Mouse (Mus musculus) small intestine, adult 2 months (tissue): ENCODE data around the gene Ubp1. TPM values are rescaled to one million over a fixed set of nuclear protein-coding genes. Genes with fewer than 3 reads are reported as not detected.
A peak's percentile ranks its signal among the peaks of the same experiment; 100 is the strongest.

Source experiments
- H3K27ac ChIP-seq: fragments of 200-500 bp; 2 replicates; pipeline ENCODE4 v1.5.1; 2012; ENCODE audit warnings: low read depth, low read length, control low read depth, inconsistent platforms; ENCODE audit not compliant: insufficient read depth
- H3K27me3 ChIP-seq: fragments of 200-500 bp; 2 replicates; pipeline ENCODE4 v1.6.1; 2012; ENCODE audit warnings: mild to moderate bottlenecking, moderate library complexity, low read length, inconsistent platforms; ENCODE audit not compliant: control insufficient read depth, insufficient read depth
- H3K36me3 ChIP-seq: fragments of 200-500 bp; 2 replicates; pipeline ENCODE4 v1.6.1; 2012; ENCODE audit warnings: mild to moderate bottlenecking, low read length, control low read depth, inconsistent platforms; ENCODE audit not compliant: control insufficient read depth, insufficient read depth
- H3K4me1 ChIP-seq: fragments of 200-500 bp; 2 replicates; pipeline ENCODE4 v1.6.1; 2012; ENCODE audit warnings: low read length, inconsistent platforms, mixed read lengths; ENCODE audit not compliant: control insufficient read depth, insufficient read depth, insufficient read length
- H3K4me3 ChIP-seq: fragments of 200-500 bp; 2 replicates; pipeline ENCODE4 v1.5.1; 2012; ENCODE audit warnings: low read depth, mild to moderate bottlenecking, control low read depth, inconsistent platforms, low read length, moderate library complexity
- CTCF ChIP-seq: fragments of 200-500 bp; IDR thresholded peaks from 2 replicates; pipeline ENCODE4 v1.5.1; 2012; ENCODE audit warnings: low read depth, mild to moderate bottlenecking, control low read depth, inconsistent platforms, low read length, moderate library complexity, mixed read lengths; ENCODE audit not compliant: insufficient replicate concordance, insufficient read length; ENCODE audit errors: extremely low read depth
- POLR2A ChIP-seq: fragments of 200-500 bp; IDR thresholded peaks from 2 replicates; pipeline ENCODE4 v1.6.1; 2012; ENCODE audit warnings: low read depth, mild to moderate bottlenecking, control low read depth, inconsistent platforms, low read length, moderate library complexity
- WGBS: fragments of 180-500 bp; shearing (Covaris S2); methylation state at CpG from one replicate; pipeline ENCODE4 v1.1.7; 2018; 5-methylcytosine and 5-hydroxymethylcytosine counted together
- polyA plus RNA-seq: library from polyadenylated mRNA; depleted of rRNA; stranded (reverse); fragments of >200 nt; gene quantifications from 2 replicates; pipeline ENCODE4 v1.2.3, GENCODE M21; 2012

Ubp1 gene
- polyA plus RNA-seq, 1 experiment = 28.3 TPM

DNA sequence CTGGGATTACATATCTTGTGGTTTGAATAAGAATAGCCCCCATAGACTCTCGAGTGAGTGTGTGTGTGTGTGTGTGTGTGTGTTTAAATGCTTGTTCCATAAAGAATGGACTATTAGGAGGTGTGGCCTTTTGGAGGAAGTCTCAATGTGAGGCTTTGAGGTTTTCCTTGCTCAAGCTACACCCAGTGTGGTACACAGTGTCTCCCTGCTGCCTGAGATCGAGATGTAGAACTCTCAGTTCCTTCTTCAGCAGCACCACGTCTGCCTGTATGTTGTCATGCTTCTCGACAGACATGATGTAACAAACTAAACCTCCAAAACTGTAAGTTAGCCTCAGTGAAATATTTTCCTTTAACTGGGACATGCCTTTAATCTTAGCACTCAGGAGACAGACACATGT, 2.1 kb upstream of the Ubp1 start:
- Histone ChIP-seq H3K27me3 (no peaks in the 10 kb centered on the region), H3K4me3 (no peak overlapping the region), H3K27ac (0 out of 2 replicates have a peak overlapping the region, but pooled peaks have one; percentile 20), H3K36me3 (peaks cover 3% of the 10 kb centered on the region; the same call in 1 of the 2 replicates), H3K4me1 (peaks cover 6% of the 10 kb centered on the region; the same call in 1 of the 2 replicates)
- 64% methylated on average over 4 of the region's 4 CpGs for WGBS
- no peak for TF ChIP-seq POLR2A
- TF ChIP-seq CTCF = no peak

DNA sequence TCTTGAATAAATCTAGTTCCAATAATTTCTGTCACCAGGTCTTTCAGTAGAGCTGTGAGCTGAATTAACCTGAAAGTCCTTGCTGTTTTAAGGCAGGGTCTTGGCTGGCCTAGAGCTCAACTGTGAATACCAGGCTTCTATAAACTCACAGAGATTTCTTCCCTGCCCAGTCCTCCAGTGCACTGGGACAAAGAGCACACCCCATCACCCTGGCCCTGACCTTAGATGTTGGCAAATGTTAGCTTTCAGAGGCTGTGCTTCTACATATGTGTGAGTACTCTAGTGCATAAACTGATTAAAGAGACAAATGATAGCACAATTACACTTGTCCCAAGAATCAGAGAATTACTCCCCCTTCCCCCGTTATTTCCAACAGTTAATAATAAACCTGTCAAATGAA, 1.1 kb upstream of the Ubp1 start:
- TF ChIP-seq POLR2A = no peak
- no peak for TF ChIP-seq CTCF
- Histone ChIP-seq H3K4me1 (peaks cover 6% of the 10 kb centered on the region; the same call in 1 of the 2 replicates), H3K36me3 (no peaks in the 10 kb centered on the region), H3K4me3 (no peak overlapping the region), H3K27ac (no peak overlapping the region), H3K27me3 (no peaks in the 10 kb centered on the region)
- 64% methylated on average over 1 of the region's 1 CpGs for WGBS

DNA sequence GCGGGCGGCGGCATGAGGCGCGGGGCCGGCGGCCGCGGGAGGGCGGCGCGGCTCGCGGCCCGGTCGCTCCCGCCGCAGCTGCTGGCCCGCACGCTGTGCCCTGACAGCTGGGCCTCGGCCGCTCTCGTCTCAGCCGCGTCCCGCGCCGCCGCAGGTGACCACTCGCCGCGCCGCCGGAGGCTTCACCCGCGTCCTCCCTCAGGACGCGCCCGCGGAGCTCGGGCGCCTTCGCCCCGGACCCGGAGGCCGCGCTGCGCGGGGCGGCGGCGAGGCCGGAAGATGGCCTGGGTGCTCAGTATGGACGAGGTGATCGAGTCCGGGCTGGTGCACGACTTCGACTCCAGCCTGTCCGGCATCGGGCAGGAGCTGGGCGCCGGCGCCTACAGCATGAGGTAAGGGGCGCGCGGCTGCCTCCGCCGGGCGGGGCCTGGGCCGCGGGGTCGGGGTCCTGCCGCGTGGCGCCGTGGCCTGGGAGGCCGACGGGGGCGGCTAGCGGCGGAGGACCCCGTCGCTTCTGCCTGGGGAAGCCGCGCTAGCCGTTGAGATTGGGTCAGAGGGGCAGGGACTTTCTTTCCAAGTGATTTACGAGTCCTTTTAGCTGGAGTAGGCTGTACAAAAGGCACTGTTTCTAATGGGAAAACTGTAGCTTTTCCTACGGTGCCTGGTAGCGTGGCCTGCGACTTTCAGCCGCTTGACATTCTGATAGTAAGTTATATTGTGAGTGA, 803 bp downstream of the Ubp1 start:
- no peak for TF ChIP-seq CTCF
- Histone ChIP-seq H3K36me3 (no peaks in the 10 kb centered on the region), H3K4me1 (peaks cover 6% of the 10 kb centered on the region; the same call in 1 of the 2 replicates), H3K27ac (peak overlapping the region; percentile 61), H3K27me3 (no peaks in the 10 kb centered on the region), H3K4me3 (peak overlapping the region; percentile 90)
- under 1% methylated on average over 88 of the region's 91 CpGs for WGBS

DNA sequence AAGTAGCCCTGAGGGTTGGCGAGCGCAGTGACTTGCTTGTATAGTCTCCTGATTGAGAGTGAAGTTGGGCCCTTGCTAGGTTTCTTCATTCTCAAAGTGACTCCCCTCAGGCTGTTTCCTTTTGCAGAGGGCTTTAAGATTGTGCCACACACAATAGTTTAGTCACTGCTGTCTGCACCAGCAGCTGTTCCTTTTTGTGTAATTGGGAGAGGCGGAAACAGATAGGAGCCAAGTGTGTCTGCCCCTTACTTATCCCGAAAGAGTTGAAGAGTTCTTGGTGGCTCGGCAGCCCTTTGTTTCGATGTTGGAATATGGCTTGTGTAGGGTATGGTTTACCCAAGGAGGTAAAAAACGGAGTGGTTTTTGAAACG, 1.4 kb downstream of the Ubp1 start:
- no peaks in the 10 kb centered on the region for H3K36me3 ChIP-seq
- WGBS = 2% methylated on average over 8 of the region's 8 CpGs
- H3K4me1 ChIP-seq = peaks cover 6% of the 10 kb centered on the region; the same call in 1 of the 2 replicates
- no peaks in the 10 kb centered on the region for H3K27me3 ChIP-seq
- H3K27ac ChIP-seq = peak overlapping the region; percentile 61
- TF ChIP-seq CTCF (no peak), POLR2A (no peak)
- peak overlapping the region; percentile 90 for H3K4me3 ChIP-seq

DNA sequence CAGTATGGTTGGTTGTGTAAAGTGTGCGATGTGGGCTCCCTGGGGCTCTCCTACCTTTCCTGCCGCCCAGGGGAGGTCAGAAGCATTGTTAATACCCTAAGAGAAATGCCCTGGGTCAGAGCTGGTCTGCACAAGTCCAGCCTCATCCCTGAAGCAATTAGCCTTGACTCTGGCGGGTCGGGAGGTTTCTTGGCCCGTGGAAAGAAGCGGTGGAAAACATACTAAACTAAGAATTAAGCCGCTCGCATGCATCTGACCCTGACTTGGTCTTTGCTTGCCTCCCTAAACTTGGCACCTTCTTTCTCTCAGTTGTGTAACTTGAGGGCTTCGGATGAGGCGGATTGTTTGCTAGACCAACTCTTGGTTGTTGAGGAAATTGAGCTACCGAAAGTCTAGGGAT, 1.8 kb downstream of the Ubp1 start:
- Histone ChIP-seq H3K36me3 (no peaks in the 10 kb centered on the region), H3K27ac (peak overlapping the region; percentile 61; the same call in 1 of the 2 replicates), H3K4me1 (peaks cover 6% of the 10 kb centered on the region; the same call in 1 of the 2 replicates), H3K27me3 (no peaks in the 10 kb centered on the region), H3K4me3 (peak overlapping the region; percentile 90)
- TF ChIP-seq POLR2A (no peak), CTCF (no peak)
- 5% methylated on average over 11 of the region's 11 CpGs for WGBS

DNA sequence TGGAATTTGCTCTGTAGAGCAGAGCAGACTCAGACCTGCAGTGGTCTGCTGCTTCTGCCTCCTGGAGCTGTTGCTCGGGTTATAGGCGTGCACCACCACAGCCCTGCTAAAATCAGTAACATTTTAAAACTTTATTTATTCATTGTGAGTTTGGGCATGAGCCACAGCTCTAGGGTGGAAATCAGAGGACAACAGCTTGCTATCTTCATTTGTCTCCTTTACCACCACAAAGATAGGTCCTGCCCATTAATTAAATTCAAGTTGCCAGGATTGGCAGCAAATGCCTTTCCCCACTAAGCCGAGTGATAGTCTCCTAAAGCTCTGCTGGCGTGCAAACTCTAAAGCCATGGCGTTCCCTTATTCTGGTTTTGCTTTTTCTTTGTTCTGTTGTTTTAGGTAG, 4.9 kb downstream of the Ubp1 start:
- no peak for TF ChIP-seq POLR2A
- TF ChIP-seq CTCF = no peak
- Histone ChIP-seq H3K27me3 (no peaks in the 10 kb centered on the region), H3K4me1 (peaks cover 9% of the 10 kb centered on the region; the same call in 1 of the 2 replicates), H3K27ac (no peak overlapping the region), H3K4me3 (no peak overlapping the region), H3K36me3 (no peaks in the 10 kb centered on the region)
- 81% methylated on average over 5 of the region's 5 CpGs for WGBS

DNA sequence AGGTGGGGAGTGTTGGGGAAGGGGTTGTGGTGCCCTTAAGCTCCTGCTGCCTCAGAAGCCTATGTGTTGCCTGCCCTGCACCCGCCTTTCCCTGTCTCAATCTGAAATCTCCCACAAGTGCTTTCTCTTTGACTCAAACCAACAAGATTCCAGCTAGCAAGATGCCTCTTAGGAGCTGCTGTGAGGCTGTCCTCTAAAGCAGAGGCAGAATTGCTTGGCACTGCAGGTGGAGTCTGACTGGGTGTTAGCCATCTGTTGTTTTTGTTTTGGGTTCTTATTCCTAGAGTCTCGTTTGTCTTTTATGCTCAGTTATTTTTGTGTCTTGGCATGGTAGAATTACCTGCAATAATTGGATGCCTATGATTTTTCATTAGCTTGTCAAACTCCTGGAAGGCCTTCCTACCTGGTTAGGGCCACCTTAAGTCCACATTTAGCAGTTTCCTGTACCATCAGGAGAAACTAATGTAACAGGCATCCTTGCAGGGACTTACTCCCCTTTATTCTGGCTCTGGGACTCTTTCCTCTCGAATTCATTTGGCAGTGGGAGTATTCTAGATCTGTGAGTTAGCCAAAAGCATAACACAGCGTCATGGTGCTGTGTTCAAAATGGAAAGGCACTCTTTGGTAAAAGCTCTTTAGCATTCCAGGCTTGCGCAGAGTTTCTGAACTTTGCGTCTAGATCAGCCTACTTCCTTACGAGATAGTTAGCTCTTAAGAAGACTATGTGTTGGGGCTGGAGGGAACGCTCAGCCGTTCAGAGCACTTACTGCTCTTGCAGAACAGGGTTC, 8.5 kb downstream of the Ubp1 start:
- H3K4me3 ChIP-seq = no peak overlapping the region
- no peak overlapping the region for H3K27ac ChIP-seq
- no peak for TF ChIP-seq POLR2A
- TF ChIP-seq CTCF = no peak
- peaks cover 8% of the 10 kb centered on the region; the same call in 1 of the 2 replicates for H3K4me1 ChIP-seq
- no peaks in the 10 kb centered on the region for H3K27me3 ChIP-seq
- WGBS = 83% methylated on average over 9 of the region's 9 CpGs
- no peaks in the 10 kb centered on the region for H3K36me3 ChIP-seq
